Mouse (Mus musculus) heart, embryonic 16.5 days (tissue): ENCODE results near the gene Palmd. TPM values are rescaled to one million over a fixed set of nuclear protein-coding genes. Genes with fewer than 3 reads are reported as not detected.
A peak's percentile ranks its signal among the peaks of the same experiment; 100 is the strongest.

Experiments
- ATAC-seq: fragments of 200-750 bp; cut with Nextera tagmentation; replicated peaks from 2 replicates; pipeline ENCODE4 v1.8.0; 2017; ENCODE audit warnings: moderate number of reproducible peaks; ENCODE audit not compliant: insufficient read depth, low FRiP score; ENCODE audit errors: extremely low read depth
- H3K27ac ChIP-seq: fragments of 300-500 bp; sonication (generic); 2 replicates; pipeline ENCODE4 v1.5.1; 2014; ENCODE audit warnings: mild to moderate bottlenecking, low read length, control low read depth, moderate library complexity
- H3K27me3 ChIP-seq: fragments of 300-500 bp; sonication (generic); 2 replicates; pipeline ENCODE4 v1.6.1; 2014; ENCODE audit warnings: low read length, mixed read lengths; ENCODE audit not compliant: control insufficient read depth, insufficient read depth
- H3K36me3 ChIP-seq: fragments of 300-500 bp; sonication (generic); 2 replicates; pipeline ENCODE4 v1.6.1; 2014; ENCODE audit not compliant: control insufficient read depth, insufficient read depth
- H3K4me1 ChIP-seq: fragments of 300-500 bp; sonication (generic); 2 replicates; pipeline ENCODE4 v1.6.1; 2014; ENCODE audit warnings: low read length, mixed read lengths; ENCODE audit not compliant: control insufficient read depth, insufficient read depth
- H3K4me2 ChIP-seq: fragments of 300-500 bp; sonication (generic); 2 replicates; pipeline ENCODE4 v1.6.1; 2014; ENCODE audit warnings: low read depth, mild to moderate bottlenecking, control low read depth, low read length
- H3K4me3 ChIP-seq: fragments of 300-500 bp; sonication (generic); 2 replicates; pipeline ENCODE4 v1.5.1; 2014; ENCODE audit warnings: mild to moderate bottlenecking, control low read depth, low read length
- H3K9ac ChIP-seq: fragments of 300-500 bp; sonication (generic); 2 replicates; pipeline ENCODE4 v1.6.1; 2014; ENCODE audit warnings: low read length, control low read depth
- H3K9me3 ChIP-seq: fragments of 300-500 bp; sonication (generic); replicated peaks from 2 replicates; pipeline ENCODE4 v1.6.1; 2016; ENCODE audit warnings: low read length; ENCODE audit not compliant: control insufficient read depth
- WGBS: fragments of 180-500 bp; shearing (Covaris S2); extraction: QIAGEN DNeasy Blood & Tissue Kit; methylation state at CpG from one replicate; pipeline ENCODE4 v1.1.7; 2014; 5-methylcytosine and 5-hydroxymethylcytosine counted together
- polyA plus RNA-seq: library from polyadenylated mRNA; unstranded; fragments of >200 nt; fragmentation: Nextera tagmentation; extraction: Ambion mirVana; gene quantifications from 2 replicates; pipeline ENCODE4 v1.2.1, GENCODE M21; 2015

The Palmd gene
- polyA plus RNA-seq, 1 experiment from 2014 or later, result 19.8 TPM

DNA sequence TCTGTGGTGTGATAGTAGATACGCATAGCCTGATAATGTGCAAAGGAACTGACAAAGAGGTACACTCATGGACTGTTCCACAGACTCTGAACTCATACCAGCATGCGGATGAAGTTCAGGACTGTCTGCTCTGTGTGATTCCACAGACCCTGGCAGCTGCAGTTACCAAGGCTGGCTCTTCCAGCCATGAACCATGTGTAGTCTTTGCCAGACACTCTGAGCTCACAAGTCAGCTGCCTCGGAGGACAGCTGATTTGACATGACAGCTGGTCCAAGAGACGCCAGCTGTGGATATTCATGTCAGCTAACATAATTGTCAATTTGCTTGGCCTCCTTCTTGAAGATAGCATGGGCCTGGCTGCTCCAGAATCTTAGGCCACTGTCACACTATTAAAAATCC lies 39.8 kb downstream of the Palmd start:
- Histone ChIP-seq H3K36me3 (no peaks in the 10 kb centered on the region; the same call in 1 of the 2 replicates), H3K4me1 (peaks cover 3% of the 10 kb centered on the region; the same call in 1 of the 2 replicates), H3K4me3 (no peak overlapping the region), H3K27me3 (no peaks in the 10 kb centered on the region), H3K9ac (no peak overlapping the region), H3K9me3 (no peaks in the 10 kb centered on the region), H3K4me2 (no peak overlapping the region), H3K27ac (no peak overlapping the region)
- ATAC-seq, result no peak
- WGBS, result 56% methylated on average over 4 of the region's 4 CpGs

DNA sequence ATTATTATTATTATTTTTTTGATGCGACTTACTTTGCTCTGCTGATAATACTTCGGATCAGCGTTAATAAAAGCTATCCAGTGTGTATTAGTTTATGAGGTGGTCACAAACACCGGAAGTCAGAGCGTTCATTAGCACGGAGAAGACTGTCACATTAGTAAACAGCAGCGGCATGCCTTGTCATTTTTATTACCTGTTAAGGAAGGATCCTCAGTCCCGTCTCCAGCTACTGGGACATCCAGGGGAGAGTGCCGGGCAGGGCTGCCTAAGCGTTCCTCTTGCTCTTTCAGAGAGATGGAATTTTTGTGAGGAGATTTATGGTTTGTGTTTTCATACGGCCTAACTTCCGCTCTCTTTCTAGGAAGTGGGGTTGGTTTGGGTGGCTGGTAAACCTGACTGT lies 45.7 kb downstream of the Palmd start:
- H3K4me2 ChIP-seq, result no peak overlapping the region
- no peaks in the 10 kb centered on the region for H3K27me3 ChIP-seq
- no peak overlapping the region for H3K9ac ChIP-seq
- no peak for ATAC-seq
- no peaks in the 10 kb centered on the region for H3K9me3 ChIP-seq
- no peak overlapping the region for H3K27ac ChIP-seq
- H3K36me3 ChIP-seq, result peaks cover 3% of the 10 kb centered on the region; the same call in 1 of the 2 replicates
- no peaks in the 10 kb centered on the region for H3K4me1 ChIP-seq
- H3K4me3 ChIP-seq, result no peak overlapping the region
- WGBS, result 77% methylated on average over 12 of the region's 12 CpGs

DNA sequence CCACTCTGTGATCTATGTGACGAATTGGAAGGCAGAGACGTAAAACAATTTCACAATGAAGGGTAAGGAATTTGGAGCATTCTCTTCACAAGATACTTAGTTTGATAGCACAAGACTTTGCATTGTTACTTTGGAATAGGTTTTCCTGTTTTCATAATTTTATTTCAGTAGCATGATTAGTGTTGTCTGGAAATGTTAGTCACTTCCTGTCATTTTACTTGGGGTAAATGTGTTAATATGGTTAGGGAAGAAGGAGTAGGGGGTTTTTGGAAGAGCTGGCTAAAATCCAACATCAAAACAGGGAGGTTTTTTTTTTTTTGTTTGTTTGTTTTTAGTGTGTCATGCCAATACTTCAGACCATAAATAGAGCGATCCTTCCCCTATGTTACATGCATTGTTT lies 47.3 kb downstream of the Palmd start:
- H3K36me3 ChIP-seq, result peaks cover 3% of the 10 kb centered on the region; the same call in 1 of the 2 replicates
- no peaks in the 10 kb centered on the region for H3K9me3 ChIP-seq
- H3K4me1 ChIP-seq, result no peaks in the 10 kb centered on the region
- H3K4me3 ChIP-seq, result no peak overlapping the region
- ATAC-seq, result no peak
- H3K27ac ChIP-seq, result no peak overlapping the region
- H3K9ac ChIP-seq, result no peak overlapping the region
- WGBS, result 77% methylated on average over 3 of the region's 3 CpGs
- no peaks in the 10 kb centered on the region for H3K27me3 ChIP-seq
- H3K4me2 ChIP-seq, result no peak overlapping the region

DNA sequence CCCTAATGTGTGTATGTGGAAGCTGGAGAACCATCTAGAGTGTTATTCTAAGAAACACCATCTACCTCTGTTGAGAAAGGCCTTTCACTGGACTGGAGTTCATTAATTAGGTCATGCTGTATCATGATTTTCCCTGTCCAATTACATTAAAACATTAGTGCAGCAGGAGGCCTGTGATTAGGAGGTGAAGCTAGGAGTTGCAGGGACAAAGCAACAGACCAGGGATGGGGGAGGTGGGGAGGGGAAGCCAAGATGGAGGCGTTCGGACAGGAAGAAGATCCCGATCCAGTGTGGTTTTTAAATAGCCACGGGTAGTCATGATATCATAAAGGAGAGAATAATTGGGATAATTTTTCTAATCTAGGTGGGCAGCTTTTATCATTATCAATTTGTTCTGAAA lies 51.8 kb downstream of the Palmd start:
- H3K4me3 ChIP-seq, result no peak overlapping the region
- H3K9me3 ChIP-seq, result no peaks in the 10 kb centered on the region
- WGBS, result 90% methylated on average over 4 of the region's 4 CpGs
- peaks cover 10% of the 10 kb centered on the region for H3K4me1 ChIP-seq
- H3K27me3 ChIP-seq, result no peaks in the 10 kb centered on the region
- H3K27ac ChIP-seq, result no peak overlapping the region
- no peak for ATAC-seq
- H3K4me2 ChIP-seq, result no peak overlapping the region
- no peaks in the 10 kb centered on the region for H3K36me3 ChIP-seq
- H3K9ac ChIP-seq, result no peak overlapping the region

DNA sequence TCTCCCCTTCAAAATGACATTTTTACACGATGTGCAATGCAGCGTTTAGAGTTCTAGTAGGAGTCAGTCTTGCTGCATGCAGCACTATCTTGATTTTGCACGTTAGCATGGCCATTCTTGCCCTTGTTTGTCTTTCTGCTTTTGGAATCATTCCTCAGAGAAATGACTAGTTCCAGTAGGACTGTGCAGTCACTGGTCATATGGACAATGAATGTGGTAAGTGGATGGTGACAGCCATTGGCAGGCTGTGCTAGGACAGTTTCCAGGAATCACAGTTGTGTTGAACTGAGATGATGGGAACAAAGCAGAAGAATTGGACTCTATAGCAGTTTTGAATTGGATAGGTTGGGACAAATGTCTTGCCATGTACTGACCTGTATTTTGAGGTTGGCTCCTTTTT lies 53.9 kb downstream of the Palmd start:
- 35% methylated on average over 3 of the region's 3 CpGs for WGBS
- H3K36me3 ChIP-seq, result no peaks in the 10 kb centered on the region

DNA sequence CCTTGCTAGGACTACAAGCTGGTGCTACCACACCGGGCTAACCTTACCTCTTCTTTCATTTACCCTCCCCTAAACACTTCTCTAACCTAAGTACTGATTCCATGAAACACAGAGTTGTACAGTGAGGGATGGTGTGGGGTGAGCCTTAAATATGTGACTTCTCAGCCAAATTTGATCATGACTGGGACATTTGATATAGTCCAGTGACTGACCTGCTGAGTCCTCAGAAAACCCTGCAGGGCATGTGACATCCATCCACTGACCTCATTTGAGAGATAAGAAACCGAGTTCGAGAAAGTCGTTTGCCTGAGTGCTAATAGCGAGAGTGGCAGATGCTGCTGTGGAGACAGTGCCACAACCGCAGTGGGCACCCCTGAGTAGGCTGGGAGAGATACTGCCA lies 54.4 kb downstream of the Palmd start:
- H3K4me3 ChIP-seq, result no peak overlapping the region
- WGBS, result 56% methylated on average over 6 of the region's 6 CpGs
- ATAC-seq, result no peak
- no peaks in the 10 kb centered on the region for H3K27me3 ChIP-seq
- no peaks in the 10 kb centered on the region for H3K36me3 ChIP-seq
- H3K4me1 ChIP-seq, result peaks cover 10% of the 10 kb centered on the region
- H3K9ac ChIP-seq, result no peak overlapping the region
- H3K27ac ChIP-seq, result peak overlapping the region; percentile 46; the same call in 1 of the 2 replicates
- H3K4me2 ChIP-seq, result no peak overlapping the region
- no peaks in the 10 kb centered on the region for H3K9me3 ChIP-seq

More for the DNA sequence above, 53.9 kb downstream of the Palmd start:
- Histone ChIP-seq H3K4me3 (no peak overlapping the region), H3K4me2 (no peak overlapping the region), H3K27me3 (no peaks in the 10 kb centered on the region), H3K9me3 (no peaks in the 10 kb centered on the region), H3K9ac (no peak overlapping the region), H3K4me1 (peaks cover 10% of the 10 kb centered on the region), H3K27ac (peak overlapping the region; percentile 46; the same call in 1 of the 2 replicates)
- ATAC-seq, result 0 out of 2 replicates have a peak, but pooled peaks have one; percentile 41

DNA sequence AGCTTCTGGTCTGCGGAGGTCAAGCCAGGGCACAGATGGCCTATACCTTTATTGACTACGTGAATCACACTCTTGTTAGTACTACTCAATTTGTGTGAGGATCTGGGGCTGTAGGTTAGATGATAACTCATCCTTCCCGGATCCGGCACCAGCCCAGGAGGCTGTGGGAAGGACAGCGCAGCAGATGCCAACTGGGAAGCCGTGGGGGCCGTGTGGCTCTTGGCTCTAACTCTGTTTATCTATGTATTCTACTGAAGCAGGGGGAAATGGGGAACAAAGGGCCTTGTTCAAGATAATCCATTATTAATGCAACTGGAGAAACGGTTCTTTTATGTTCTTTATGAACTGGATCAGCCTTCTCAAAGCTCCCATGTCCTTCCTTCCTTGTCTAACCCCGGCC lies 62.2 kb downstream of the Palmd start:
- Histone ChIP-seq H3K9me3 (no peaks in the 10 kb centered on the region), H3K9ac (no peak overlapping the region), H3K36me3 (no peaks in the 10 kb centered on the region), H3K27me3 (no peaks in the 10 kb centered on the region), H3K4me2 (no peak overlapping the region), H3K4me3 (no peak overlapping the region), H3K27ac (no peak overlapping the region), H3K4me1 (no peaks in the 10 kb centered on the region)
- ATAC-seq, result no peak
- 79% methylated on average over 9 of the region's 9 CpGs for WGBS

DNA sequence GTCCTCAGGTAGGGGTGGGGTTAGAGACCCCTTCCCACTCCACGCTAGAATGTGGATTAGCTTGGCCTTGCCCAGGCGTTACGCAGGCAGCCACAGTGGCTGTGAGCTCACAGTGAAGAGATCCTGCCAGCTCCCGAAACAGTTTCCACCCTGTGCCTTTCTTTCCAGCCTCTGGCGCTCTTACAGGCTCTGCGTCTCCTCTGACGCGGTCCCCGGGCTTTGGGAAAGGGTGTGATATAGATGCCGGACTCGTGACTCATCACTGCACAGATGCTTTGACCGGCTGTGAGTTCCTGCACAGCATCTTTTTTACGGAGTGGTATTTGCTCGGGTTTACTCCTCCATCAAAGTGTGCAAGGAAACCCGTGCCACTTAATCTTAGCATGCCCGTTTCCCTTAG lies 62.9 kb downstream of the Palmd start:
- Histone ChIP-seq H3K4me2 (no peak overlapping the region), H3K4me3 (no peak overlapping the region), H3K27me3 (no peaks in the 10 kb centered on the region), H3K27ac (no peak overlapping the region), H3K9me3 (no peaks in the 10 kb centered on the region), H3K9ac (no peak overlapping the region), H3K4me1 (no peaks in the 10 kb centered on the region), H3K36me3 (no peaks in the 10 kb centered on the region)
- 73% methylated on average over 16 of the region's 16 CpGs for WGBS
- ATAC-seq, result peak; percentile 52; the same call in 1 of the 2 replicates

DNA sequence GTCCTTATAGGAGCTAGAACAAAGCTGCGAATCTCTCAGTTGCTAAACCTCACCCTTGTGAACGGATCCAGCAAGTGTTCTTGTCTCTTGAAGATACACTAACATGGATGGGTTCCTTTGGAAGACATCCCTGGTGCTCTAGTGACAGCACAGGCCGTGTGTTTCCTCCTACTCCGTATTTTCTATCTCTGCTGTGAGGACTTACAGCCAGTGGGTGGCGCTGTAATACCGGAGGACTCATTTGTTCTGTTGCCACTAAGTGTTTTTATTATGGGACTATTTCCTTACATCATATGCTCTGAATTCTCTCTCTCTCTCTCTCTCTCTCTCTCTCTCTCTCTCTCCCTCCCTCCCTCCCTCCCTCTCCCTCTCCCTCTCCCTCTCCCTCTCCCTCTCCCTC lies 64.6 kb downstream of the Palmd start:
- WGBS, result 24% methylated on average over 6 of the region's 6 CpGs
- no peak overlapping the region for H3K9ac ChIP-seq
- H3K27me3 ChIP-seq, result no peaks in the 10 kb centered on the region
- H3K4me2 ChIP-seq, result no peak overlapping the region
- no peak for ATAC-seq
- peaks cover 1% of the 10 kb centered on the region; the same call in 1 of the 2 replicates for H3K36me3 ChIP-seq
- no peak overlapping the region for H3K4me3 ChIP-seq
- no peak overlapping the region for H3K27ac ChIP-seq
- H3K9me3 ChIP-seq, result no peaks in the 10 kb centered on the region
- H3K4me1 ChIP-seq, result no peaks in the 10 kb centered on the region
